Mouse (Mus musculus): ENCODE measurements around the gene St7l.

Gene St7l

GRCm38 (mm10) chr3:104905389-104905788 is 41.6 kb downstream of the St7l start:
- DNase-seq, result peak; percentile 13

- DNase-seq, result peak; percentile 9
Observed at GRCm38 (mm10) chr3:104906007-104906406, 42.2 kb downstream of the St7l start.

GRCm38 (mm10) chr3:104909195-104909594 is 45.4 kb downstream of the St7l start:
- DNase-seq, result no peak

GRCm38 (mm10) chr3:104914986-104915385 is 51.2 kb downstream of the St7l start:
- no peak for DNase-seq

- DNase-seq, result no peak
Observed at GRCm38 (mm10) chr3:104929385-104929784, 65.6 kb downstream of the St7l start.

GRCm38 (mm10) chr3:104937728-104938305 is 74.0 kb downstream of the St7l start:
- DNase-seq, result no peak

GRCm38 (mm10) chr3:104938327-104938726 is 74.5 kb downstream of the St7l start:
- no peak for DNase-seq

- no peak for DNase-seq
Observed at GRCm38 (mm10) chr3:104940691-104941090, 76.9 kb downstream of the St7l start.

GRCm38 (mm10) chr3:104942682-104943081 is 78.9 kb downstream of the St7l start:
- DNase-seq, result no peak

- DNase-seq, result no peak
Observed at GRCm38 (mm10) chr3:104943333-104943732, 79.5 kb downstream of the St7l start.

- no peak for DNase-seq
Observed at GRCm38 (mm10) chr3:104944894-104945293, 81.1 kb downstream of the St7l start.

GRCm38 (mm10) chr3:104950926-104951325 is 87.1 kb downstream of the St7l start:
- no peak for DNase-seq

- no peak for DNase-seq
Observed at GRCm38 (mm10) chr3:104952891-104953670, 89.3 kb downstream of the St7l start.

GRCm38 (mm10) chr3:104954137-104954536 is 90.3 kb downstream of the St7l start:
- DNase-seq, result no peak

GRCm38 (mm10) chr3:104954551-104954950 is 90.7 kb downstream of the St7l start:
- no peak for DNase-seq

GRCm38 (mm10) chr3:104956131-104956581 is 92.4 kb downstream of the St7l start:
- DNase-seq, result no peak

- no peak for DNase-seq
Observed at GRCm38 (mm10) chr3:104960026-104961000, 96.5 kb downstream of the St7l start.

GRCm38 (mm10) chr3:104961066-104962059 is 97.6 kb downstream of the St7l start, which contains the start of gene Wnt2b:
Gene Wnt2b, minus strand, starts transcription at chr3:104961921.
- no peak for DNase-seq

- DNase-seq, result no peak
Observed at GRCm38 (mm10) chr3:104962141-104962611, 98.4 kb downstream of the St7l start.

GRCm38 (mm10) chr3:104962866-104963265 is 99.1 kb downstream of the St7l start:
- no peak for DNase-seq
